Mouse (Mus musculus): ENCODE measurements around the gene Hus1b. TPM values are rescaled to one million over a fixed set of nuclear protein-coding genes. Genes with fewer than 3 reads are reported as not detected.

Hus1b gene
- total RNA-seq (2021): under 1 TPM; 0.38 TPM
- long read RNA-seq, experiment 1: 0 reads
- long read RNA-seq, experiment 2: 0 reads

DNA sequence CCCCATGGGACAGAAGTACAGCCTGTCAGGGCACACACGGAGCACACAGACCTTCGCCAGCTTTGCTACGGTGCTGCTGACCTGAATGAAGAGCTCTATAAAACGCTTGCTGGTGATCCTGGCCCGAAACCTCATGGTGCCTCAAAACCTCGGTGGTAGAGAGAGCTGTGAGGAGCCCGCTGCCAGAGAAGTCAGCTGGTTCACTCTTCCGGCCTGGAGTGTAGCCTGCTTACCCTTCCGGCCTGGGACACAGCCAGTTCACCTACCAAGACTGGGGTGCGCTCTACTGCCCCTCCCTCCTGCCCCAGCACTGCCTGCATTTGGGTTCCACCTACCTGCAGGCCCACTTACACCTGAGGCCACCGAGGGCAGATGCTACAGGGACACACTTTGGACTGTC lies at the start of gene Hus1b:
TSS of gene Hus1b (minus strand) at position 220 of the 400 bp plus-strand sequence.
- no peak for DNase-seq

DNA sequence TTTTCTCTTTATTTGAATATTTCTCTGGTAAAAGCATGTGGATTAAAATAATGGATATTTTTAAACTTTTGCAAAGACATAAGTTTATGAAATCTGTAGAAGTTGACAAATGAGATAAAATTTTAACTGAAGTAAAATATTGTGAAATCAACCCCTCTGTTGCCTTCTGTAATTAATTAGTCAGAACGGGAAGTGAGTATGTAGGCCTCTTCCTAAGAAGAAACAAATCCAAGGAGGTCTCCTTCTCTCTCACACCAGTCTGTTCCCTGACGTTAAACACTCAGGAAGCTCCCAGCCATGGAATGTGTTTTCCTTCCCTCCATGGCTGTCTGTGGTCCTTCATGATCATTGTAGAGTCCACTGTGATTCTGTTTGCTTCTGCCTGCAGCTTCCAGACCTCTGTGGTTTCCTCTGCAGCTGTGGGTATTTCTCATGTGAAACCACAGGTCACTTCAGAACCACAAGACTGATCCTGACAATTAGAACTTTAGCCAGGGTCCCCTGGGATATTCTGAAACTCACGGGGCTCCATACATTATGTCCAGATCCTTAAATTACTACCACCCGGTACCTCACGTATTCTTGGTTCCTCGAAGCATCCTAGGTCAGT lies 46.8 kb upstream of the Hus1b start:
- DNase-seq: no peak

DNA sequence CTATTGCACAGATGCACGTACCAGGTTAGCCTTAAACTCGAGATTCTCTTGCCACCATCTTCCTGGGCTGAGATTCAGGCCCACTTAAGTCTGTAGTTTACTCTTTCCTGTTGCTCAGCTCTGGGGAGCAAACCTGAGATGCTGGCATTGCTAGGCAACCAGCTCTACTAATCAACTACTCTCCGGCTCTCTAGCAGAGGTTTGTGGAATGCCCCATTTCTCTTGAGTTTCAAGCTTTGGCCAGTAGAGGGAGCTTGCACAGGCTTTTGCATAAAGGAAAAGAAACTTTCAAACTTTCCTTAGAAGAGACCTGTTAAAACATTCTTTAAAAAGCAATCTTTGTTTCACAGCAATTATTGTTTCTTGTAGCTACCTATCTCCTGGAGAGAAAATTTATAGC lies 46.3 kb upstream of the Hus1b start:
- DNase-seq: no peak

DNA sequence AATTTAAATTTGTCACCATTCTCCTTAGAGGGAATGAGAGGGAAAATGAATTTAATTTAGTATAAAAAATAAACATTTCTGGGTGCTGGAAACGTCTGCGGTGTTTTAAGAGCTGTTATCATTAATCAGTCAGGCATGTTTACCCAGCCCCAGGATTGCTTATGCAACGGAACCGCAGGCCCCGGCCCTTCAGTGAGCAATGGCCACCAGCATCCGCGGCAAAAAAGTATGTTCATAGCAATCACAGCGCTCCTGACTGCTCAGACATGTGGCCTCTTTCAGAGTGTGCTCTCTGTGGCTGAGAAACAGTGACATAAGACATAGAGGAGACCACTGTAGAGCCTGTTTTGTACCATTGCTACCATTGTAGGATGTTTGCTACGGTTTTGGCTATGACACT lies 42.7 kb upstream of the Hus1b start:
- DNase-seq: no peak

- DNase-seq: no peak
These were observed 42.2 kb upstream of the Hus1b start for GRCm38 (mm10) chr13:30989710-30990109.

GRCm38 (mm10) chr13:30987686-30988085 lies 40.1 kb upstream of the Hus1b start:
- no peak for DNase-seq

DNA sequence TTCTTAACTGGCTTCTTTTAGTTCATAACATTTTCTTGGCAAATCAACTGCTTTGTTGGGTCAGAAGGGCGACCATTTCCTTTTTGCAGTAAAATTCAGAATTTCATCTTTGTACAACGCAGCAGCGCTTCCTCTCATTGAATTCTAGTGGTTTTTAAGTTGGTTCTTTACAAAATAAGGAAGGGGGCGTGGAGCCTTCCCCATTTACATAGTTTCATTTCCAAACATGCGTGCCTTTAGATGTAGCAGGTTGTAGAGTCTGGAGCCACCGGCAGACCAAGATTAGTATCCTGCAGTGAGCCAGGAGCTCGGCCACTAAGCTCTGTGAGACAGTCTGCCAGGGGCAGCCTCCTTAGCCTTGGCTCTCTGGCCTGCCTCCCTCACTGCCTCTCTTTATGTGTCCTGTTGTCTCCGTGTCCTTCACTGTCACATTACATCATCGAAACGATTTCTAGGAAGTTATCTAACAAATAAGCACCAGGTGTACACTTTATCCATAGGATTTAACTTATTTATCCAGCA lies 39.4 kb upstream of the Hus1b start:
- DNase-seq: no peak

DNA sequence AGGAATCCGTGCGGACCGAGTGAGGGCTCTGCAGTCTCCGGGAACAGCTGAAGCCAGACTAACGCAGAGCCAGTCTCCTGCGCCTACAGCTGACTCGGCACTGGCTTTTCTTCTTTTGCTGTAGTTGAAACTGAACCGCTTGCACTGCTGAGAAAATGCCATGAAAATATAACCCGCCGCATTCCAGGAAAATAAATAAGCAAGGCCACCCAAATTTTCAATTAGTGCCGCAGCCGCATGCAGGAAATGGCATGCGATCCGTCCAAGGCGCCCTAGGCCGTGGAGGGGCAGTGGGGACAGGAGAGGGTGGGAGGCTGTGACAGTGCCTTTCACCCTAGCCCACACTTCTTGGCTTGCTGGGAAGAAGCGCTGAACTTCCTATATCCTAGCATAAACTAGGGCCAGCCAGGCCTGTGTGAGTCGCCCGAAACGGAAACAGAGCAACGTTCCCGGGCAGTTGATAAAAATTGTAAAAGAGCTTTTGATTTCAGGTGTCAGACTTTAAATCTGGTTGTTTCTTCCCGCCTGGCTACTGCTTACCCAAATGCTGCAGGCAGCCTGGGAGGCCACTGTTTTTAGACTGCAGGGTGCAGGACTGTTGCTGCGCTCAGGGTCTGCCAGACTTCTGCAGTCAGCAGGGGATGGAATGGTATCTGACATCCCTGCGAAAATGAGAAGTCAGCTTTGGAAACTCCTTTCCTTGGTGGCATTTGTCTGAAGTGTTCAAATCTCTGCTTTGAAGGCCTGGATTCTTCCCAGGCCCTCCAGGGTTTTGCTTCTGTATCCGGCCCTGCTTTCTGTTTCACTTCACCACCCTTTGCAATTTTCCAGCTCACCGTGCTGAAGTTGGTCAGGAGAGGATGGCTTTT lies 38.3 kb upstream of the Hus1b start:
- peak; percentile 54 for DNase-seq

- no peak for DNase-seq
These were observed 37.7 kb upstream of the Hus1b start for GRCm38 (mm10) chr13:30985275-30985597.

DNA sequence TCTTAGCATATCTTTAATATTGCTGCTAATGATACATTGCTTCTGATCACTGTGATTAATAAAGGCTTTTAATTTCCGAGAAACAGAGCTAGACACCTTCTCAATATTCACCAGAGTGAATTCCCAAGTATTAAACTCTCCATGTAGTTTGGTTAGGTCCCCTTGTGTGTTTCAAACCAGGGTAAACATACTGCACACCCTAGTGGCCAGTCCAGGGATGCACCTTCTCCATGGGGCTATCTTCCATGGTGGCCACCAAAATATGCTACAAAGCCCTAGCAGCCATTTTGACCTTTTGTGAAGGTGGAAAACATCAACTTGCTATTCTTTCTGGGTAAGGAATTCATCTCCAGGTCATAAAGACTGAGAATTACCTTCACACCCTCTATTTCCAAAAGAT lies 34.1 kb upstream of the Hus1b start:
- DNase-seq: peak; percentile 14

- no peak for DNase-seq
These were observed 30.7 kb upstream of the Hus1b start for GRCm38 (mm10) chr13:30978224-30978623.

GRCm38 (mm10) chr13:30976536-30977084 lies 29.1 kb upstream of the Hus1b start:
- no peak for DNase-seq

- no peak for DNase-seq
These were observed 26.7 kb upstream of the Hus1b start for GRCm38 (mm10) chr13:30974247-30974630.

DNA sequence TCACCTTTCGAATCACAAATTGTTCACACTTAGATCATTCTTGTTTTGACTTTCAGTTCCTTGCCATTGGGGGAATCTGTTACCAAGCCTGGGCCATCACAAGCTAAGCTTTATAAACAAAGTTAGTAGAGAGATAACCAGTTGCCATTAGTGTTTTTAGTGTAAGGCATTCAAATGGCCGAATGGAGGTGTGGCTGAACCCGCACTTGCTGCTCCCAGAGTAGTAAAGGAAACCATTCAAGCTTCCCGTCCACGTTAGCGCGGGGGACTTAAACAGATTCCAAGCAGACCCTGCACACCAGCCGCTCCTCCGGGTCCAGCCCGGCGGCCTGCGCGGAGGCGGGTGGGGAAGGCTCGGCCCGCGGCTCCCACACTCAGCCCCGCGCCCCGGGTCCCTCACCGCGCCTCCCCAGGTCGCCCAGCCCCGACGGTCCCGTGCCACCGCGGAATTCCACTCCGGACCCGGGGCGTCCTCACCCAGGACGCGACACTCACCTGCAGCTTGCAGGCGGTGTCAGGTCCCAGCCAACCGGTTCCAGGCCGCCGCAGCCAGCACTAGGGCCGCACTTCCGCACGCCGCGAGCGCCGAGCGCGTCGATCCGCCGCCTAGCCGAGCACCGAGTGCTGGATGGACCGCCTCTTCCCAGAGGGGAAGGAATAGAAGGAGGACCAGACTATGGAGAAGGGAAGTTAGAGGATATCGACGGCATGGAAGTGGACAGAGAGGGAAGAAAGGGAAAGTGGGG lies 26.1 kb upstream of the Hus1b start, which contains the start of the genes Exoc2 and Gm5447:
TSS of gene Exoc2 (minus strand) at position 593 of the 746 bp plus-strand sequence.
TSS of gene Gm5447 (plus strand) at position 704 of the 746 bp plus-strand sequence.
- peak; percentile 82 for DNase-seq

GRCm38 (mm10) chr13:30972102-30972501 lies 24.5 kb upstream of the Hus1b start:
- DNase-seq: no peak

DNA sequence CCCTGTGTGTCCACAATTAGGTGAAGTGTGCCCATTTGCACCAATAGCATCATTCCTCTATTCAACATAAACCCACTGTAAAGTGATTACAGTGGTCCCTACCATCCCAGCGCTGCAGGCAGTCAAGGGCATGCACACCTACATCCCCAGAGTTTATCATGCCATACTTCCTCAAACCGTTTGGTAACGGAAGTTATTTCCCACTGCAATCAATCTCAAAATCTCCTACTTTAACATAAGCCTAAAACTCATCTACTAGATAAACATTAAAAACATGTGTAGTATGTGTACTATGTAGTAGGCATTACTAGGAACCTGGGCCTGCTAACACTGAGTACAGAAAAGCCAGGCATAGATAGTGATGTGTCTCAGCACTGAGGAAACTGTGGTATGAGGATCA lies 23.5 kb upstream of the Hus1b start:
- DNase-seq: no peak

- DNase-seq: peak; percentile 18
These were observed 20.8 kb upstream of the Hus1b start for GRCm38 (mm10) chr13:30968311-30968710.

GRCm38 (mm10) chr13:30966507-30966911 lies 18.9 kb upstream of the Hus1b start:
- DNase-seq: no peak

DNA sequence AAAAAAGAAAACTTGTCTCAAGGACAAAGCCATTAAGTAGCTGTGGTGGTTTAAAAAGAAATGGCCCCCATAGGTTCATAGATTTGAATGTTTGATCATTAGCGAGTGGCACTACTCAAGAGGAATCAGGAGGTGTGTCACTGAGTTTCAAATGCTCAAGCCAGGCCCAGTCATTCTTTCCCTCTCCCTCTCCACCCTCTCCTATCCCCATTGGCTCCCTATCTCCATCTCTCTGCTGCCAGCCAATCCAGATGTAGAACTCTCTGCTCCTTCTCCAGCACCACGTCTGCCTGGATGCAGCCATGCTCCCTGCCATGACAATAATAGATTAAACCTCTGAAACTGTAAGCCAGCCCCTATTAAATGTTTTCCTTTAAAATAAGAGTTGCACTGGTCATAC lies 14.4 kb upstream of the Hus1b start:
- DNase-seq: no peak

GRCm38 (mm10) chr13:30960714-30961113 lies 13.2 kb upstream of the Hus1b start:
- no peak for DNase-seq

DNA sequence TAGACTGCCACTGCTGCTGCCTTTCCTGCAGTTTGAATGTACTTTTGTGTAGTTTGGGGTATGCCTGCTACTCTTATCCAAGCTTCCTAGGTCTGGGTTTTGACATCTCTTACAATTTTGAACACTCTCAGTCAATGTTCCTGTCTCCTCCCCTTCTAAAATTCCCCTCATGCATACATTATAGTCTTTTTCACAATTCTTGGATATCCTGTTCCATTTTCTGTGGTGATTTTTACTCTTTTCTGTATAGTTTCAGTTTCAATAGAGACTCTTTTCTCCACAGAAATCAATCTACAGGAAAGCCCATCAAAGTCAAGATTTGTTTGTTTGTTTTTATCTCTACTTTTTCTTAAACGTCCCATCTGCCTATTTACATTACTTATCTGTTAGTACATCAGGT lies 6.0 kb upstream of the Hus1b start:
- no peak for DNase-seq

- DNase-seq: no peak
These were observed 4.5 kb upstream of the Hus1b start for GRCm38 (mm10) chr13:30952044-30952443.

Data from gastrocnemius, postnatal 25 days (tissue).